Mouse (Mus musculus): Measurements from ENCODE around the gene Atrnl1.
"Not testable (repeated sequence)": the region's sequence is repeated elsewhere in the genome, so short reads cannot be mapped to it uniquely, and the experiment has no call there.

DNA sequence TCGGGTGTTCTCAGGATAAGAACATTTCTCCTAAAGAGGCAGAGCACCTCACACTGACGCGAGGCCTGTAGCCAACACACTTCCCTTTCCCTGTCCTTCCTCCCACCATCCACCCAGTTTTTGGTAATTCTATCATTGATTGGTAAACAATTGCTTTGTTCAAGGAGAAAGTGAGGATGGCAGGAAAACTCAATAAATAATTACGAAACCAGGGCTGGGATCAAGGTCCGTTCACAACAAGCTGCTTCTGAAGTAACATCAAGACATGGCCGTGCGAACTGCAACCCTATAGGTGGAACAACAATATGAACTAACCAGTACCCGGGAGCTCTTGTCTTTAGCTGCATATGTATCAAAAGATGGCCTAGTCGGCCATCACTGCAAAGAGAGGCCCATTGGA, 439.6 kb downstream of the Atrnl1 start:
- not testable (repeated sequence) for TF ChIP-seq CTCF (IDR thresholded peaks at IDR 0.05; ENCODE audit: low read depth, low read length); POLR2A (IDR thresholded peaks at IDR 0.05; ENCODE audit: borderline replicate concordance, low read depth, low read length)
